Mouse (Mus musculus) left cerebral cortex, postnatal 4 days (tissue): ENCODE results near the gene Tunar. TPM values are rescaled to one million over a fixed set of nuclear protein-coding genes. Genes with fewer than 3 reads are reported as not detected.

ENCODE experiments used
- DNase-seq: peaks from one replicate; pipeline ENCODE4 v3.0.0-alpha.2; 2022
- intact Hi-C: fragments of 180-260 bp; cut with DNase I; formaldehyde crosslinking; loops from one replicate; pipeline ENCODE4 v1.15.1; 2025
- total RNA-seq, 2 experiments: library from RNA; stranded (reverse); gene quantifications; 2 replicates each; pipeline ENCODE4 v1.2.3; 2021

Tunar gene
- 10 to 100 TPM; 20.1 to 21.1 TPM for total RNA-seq

DNA sequence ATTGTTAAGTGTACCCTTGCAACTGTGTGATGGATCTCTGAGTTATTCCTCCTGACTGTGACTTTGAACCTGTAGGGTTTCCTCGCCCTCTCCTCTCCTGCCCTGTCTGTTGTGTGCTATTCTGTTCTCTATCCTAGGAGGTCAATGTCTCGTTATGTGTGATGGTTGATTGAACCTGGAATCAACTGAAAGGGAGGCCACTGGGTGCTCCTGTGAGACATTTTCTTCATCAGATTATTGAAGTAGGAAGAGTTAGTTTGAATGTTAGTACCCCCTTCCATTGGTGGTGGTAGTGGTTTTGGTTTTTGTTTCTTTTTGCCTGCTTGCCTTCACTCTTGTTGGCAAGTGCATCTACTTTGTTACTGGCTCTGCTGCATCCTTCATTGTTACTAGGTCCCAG is at the start of gene Tunar:
Gene Tunar (plus strand): TSS at position 301 of the 400 bp plus-strand sequence.
- intact Hi-C loops: loop anchor here (10.0 kb wide), 2 partner anchors 91 to 259 kb away; no protein-coding TSS in a partner anchor

DNA sequence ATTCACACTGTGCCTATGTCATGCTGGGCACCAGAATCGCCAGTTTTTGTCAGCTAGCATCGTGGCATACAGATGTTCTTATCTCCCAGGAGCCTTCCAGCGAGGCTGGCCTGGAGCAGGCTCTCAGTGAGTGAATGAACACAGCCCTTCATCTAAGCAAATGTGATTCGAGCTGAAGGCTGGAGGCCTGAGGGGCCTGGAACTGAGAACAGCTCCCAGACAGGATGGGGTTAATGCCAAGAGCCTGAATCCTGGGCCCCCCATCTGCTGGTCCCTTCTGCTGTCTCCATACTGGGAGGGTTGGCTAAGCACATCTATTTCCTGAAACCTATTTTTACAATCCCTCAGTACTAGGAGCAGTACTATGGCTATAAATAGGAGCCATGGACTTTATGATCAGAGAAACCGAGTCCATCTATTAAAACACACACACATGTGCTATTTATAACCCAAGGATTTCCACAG is 21.1 kb upstream of the Tunar start:
- intact Hi-C loops: no loop called here
- peak; percentile 67 for DNase-seq

More for the DNA sequence above, at the start of gene Tunar:
- DNase-seq: no peak

DNA sequence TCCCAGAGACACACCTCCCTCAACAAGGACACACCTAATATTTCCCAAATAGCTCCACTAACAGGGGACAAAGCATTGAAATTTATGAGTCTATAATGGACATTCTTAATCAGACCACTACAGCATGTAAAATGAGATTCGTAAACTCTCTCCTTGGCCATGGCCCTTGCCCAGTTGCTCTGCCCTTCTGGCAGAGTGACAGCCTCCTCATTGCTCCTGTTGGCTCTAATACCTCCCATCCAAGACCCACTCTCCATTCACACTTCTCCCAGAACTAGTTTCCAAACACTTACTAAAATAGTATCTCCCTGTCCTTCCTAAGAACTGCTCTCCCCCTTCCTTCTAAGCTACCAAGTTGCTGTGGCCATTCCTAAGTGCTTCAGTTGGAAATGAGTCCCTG is 19.3 kb upstream of the Tunar start:
- DNase-seq: no peak
- intact Hi-C loops: no loop called here

DNA sequence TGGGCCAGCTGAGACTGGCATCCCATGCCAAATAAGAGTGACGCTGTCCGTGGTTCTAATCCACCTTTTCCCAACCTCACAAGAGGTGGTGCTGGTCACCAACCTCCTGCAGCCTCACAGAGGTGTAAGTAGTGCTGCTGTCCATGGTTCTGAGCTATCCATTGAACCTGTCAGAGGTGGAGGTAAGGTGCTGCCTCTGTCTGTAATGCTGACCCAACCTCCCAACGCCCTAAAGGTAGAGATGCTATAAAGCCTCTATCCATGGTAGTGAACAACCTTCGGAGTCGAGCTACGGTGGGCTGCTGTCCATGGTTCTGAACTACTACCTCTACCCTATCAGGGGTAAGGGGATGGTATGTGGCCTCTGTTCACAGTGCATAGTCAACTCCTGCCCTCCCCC is 11.5 kb upstream of the Tunar start:
- intact Hi-C loops: no loop called here

DNA sequence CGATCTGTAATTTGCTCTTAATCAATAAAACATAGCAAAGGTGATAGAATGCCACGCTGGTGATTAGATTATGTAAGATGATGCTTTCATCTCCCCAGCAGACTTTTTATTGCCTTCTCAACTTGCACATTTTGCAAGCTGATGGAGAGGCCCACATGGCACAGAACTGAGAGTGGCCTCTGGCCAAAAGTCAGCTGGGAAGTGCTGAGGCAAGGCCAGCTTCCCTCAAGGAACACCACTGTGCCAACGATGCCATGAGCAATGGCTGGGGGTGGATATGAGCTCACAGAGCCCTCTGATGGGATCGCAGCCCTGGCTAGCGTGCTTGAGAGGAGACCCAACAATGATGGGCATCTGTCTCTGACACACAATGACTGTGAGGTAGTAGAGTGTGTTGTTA is 6.6 kb upstream of the Tunar start:
- intact Hi-C loops: no loop called here
- DNase-seq: peak; percentile 77

More for the DNA sequence above, 11.5 kb upstream of the Tunar start:
- DNase-seq: no peak

DNA sequence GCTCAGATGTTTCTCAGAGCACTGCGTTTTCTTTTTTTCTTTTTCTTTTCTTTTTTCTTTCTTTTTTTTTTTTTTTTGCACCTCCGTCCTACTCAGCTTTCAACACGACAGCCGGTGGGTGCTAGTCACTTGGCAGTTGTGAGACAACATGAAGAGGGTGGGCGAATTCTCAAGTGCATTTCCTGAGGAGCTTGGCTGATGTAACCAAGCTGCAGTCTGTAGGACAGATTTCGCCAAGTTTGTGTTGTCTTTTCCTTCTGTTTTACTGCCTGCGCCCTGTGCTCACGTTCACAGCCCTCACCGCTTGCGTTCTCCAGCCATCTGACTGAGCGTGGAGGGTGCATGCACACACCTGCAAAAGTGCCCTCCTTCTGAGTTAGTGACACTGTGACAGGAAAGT is 5.3 kb upstream of the Tunar start:
- no peak for DNase-seq
- intact Hi-C loops: no loop called here

DNA sequence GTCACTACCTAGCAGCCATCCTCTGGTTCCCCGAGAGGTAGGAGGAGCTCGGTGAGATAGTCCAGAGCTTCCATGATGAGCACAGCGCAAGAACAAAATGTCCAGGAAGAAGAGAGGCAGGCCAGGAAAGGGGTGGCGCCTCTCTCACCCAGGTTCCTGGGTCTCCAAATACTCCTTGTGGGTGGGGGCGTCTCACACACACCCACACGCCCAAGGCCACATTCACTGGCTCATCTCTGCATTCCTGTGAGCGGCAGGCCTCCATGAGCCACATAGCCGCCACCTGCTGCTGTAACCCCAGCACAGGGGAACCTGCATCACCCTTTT is 2.4 kb downstream of the Tunar start:
- intact Hi-C loops: loop anchor here (10.0 kb wide), 2 partner anchors 89 to 261 kb away; no protein-coding TSS in a partner anchor
- DNase-seq: no peak

DNA sequence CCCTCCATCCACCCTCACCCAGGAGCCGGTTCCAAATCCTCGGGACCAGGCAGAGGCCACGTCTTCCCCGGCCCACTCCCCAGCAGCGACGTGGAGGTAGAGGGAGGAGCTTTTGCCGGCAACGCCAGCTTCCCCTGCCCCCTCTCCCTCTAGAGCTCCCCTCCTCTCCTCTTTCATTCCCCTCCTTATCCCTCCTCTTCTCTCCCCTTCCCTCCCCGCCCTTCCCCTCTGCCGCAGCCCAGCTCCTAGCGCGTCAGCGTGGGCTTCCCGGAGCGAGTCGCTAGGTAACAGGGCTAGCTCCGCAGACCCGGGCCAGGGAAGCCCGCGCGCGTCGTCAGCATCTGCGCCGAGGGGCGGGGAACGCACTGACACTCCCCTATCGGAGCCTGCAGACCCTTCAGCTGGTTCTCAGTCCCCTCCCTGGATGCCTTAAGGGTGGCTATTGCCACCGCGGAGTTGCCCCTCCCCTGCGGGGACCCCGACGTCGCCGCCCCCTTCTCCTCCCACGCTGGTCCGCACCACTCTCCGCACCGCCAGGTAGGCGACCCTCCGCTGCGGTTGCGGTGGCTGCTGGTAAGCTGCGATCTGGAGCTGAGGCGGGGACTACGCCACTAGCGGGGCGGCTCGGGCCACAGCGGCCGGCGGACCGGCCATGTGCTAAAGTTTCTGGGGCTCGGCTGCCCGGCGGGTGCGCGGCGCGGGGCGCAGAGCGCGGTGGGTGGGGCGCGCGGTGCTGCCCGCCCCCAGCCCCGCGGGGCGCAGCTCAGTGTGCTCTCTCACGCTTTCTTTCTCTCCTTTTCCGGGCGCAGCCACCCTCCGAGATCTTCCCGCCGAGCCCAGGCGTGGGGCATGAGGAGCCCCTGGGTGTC is 3.0 kb downstream of the Tunar start:
- intact Hi-C loops: loop anchor here (10.0 kb wide), 2 partner anchors 88 to 262 kb away; no protein-coding TSS in a partner anchor
- peak; percentile 65 for DNase-seq

DNA sequence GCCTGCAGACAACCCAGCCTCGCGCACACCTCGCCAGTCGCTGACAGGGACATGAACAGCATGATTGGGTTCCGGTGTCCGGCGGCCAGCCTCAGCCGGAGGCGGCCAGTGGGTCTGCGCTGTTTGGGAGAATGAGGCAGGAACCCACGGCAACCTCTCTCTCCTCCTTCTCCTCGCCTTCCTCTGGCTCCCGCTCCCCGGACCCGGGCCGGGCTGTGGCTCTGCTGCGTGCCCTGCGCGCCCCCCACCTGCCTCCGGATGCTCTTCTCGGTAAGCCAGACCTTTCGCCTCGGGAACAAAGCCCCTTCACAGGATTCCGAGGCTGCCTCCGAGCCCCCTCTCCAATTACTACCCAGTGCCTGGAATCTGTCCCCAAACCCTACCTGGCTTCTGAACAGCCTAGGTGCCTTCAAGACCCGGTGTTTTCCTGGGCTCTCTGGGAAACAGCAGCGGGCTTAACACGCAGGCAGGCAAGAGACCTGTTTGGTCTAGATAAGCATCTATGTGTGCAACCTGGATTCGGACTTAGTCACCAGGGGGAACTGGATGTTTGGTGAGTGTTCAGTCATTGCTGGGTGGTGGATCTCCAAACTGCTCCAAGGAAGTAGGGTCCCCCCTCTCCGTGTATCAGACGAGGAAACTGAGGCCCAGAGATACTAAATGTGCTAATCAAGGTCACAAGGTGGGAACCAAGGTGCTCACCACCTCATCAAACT is 3.8 kb downstream of the Tunar start:
- intact Hi-C loops: loop anchor here (10.0 kb wide), 2 partner anchors 87 to 263 kb away; no protein-coding TSS in a partner anchor

DNA sequence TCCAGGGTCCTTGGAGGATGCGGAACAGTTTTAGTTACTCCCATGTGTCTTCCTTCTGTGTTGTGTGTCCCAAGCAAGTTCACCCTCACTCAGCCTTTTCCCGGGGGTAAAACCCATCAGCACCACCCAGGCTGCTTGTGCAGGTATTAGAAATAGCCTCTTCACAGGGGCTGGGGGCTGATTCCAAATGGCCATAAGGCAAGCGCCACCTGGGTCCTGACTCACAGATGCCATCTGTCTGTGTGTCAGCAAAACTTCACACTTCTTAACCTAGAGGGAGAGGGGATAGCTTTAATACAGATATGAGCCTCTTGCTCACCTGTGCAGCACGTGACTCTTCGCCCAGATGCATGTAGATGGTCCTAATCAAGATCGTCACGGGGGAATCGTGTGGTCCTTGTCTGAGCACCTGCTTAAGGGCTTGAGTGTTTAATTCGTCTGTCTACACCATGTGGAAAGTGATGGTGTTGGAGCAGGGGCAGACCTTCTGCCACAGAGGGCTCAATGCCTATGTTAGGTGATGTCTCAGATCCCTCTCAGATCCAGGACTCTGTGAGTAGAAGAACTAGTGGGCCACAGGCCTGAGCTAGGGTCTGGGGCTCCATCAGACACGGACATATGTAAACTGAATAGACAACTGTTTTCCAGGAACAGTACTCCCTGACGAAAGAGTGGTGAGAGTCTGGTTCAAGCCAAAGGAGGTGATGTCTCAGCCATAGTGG is 4.7 kb downstream of the Tunar start:
- intact Hi-C loops: loop anchor here (10.0 kb wide), 2 partner anchors 86 to 264 kb away; no protein-coding TSS in a partner anchor
- peak; percentile 30 for DNase-seq

More for the DNA sequence above, 3.8 kb downstream of the Tunar start:
- no peak for DNase-seq

DNA sequence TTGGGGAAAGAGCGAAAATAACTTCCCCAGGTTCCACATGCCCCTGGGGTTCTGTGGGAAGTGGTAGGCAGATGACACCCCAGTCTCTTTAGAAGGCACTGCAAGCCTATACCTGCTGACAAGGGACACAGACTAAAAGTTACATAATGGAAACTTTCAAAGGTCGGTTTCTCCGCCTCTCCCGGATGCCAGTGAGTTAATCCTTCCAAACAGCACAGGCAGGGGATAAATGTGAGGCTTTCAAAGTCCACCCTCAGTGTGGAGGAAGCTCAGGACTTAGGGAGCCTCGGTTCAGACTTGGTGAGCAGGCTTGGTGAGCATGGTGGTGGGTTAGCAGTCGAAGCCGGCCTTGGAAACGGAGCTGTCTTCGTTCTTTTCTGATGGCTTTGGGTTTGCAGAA is 7.9 kb downstream of the Tunar start:
- intact Hi-C loops: no loop called here

DNA sequence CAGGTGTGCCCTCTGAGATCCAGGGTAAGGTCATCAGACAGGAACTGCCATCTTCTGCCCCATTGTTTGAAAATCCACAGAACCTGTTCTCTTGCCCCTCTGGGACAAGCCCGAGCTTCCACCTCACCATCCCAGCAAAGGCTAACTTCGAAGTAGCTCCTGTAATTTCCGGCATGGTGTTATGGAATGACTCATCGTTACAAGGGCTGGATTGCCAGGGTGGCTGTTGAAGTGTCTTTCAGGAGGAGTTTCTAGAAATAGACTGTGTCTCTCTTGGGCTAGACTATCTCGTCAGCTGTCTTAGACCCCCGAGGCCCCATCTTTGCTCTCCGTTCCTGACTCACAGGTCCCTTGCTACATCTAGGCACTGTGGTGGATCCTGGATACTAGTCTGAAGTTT is 10.8 kb downstream of the Tunar start:
- intact Hi-C loops: no loop called here
- no peak for DNase-seq

More for the DNA sequence above, 7.9 kb downstream of the Tunar start:
- no peak for DNase-seq

DNA sequence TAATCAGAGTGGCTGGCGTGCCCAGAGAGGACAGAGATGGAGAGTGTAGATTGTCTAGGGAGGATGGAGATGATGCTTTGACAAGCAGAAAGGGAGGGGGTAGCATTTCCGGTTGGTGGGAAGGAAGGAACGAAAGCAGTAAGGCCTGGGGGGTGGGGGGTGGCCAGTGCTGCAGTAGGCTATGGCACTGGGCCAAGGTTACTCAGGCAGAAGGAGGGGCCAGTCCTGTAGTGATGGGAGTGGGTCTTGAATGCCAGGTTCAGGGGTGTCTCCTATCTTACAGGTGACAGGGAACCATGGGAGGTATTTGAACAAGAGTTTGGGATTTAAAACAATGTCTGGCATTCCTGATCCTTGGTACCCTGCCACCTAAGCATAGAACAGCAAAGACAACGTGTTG is 13.2 kb downstream of the Tunar start:
- intact Hi-C loops: no loop called here
- peak; percentile 31 for DNase-seq

DNA sequence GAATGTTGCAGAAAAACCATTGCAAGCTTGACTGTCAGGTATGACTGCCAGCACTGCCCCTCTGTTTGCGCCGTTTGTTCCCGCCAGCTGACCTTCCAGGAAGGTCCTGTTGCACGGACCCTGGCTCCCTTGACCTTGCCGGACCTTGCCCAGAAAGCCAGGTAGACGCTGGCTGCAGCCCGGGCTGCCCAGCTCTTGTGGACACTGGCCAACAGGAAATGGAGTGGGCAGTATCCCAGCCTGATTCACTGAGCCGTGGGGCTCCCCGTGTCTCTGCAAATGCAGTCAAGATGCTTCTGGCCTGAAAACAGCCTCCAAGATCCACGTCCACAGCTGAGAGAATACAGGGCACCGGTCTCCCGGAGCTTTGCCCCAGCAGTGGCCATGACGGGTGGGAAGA is 13.6 kb downstream of the Tunar start:
- intact Hi-C loops: no loop called here
- peak; percentile 58 for DNase-seq

DNA sequence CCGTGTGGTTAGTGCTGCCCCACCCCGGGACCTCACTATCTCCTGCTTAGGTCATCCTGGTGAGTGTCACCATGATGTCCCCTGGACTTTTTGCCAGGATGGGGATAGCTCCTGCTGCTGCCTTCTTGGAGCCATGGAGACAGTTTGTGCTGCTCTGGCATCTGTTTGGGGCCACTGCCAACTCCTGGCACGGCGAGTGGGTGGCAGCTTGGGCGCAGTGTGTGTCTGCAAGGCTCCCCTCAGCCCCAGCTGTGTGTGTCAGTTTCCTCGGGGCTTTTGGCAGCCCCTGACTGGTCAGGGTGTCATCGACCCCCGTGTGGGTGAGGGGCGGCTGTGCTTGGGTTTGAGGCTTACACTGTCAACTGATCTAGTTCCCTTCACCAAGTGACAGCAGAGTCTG is 20.6 kb downstream of the Tunar start:
- peak; percentile 96 for DNase-seq
- intact Hi-C loops: no loop called here

DNA sequence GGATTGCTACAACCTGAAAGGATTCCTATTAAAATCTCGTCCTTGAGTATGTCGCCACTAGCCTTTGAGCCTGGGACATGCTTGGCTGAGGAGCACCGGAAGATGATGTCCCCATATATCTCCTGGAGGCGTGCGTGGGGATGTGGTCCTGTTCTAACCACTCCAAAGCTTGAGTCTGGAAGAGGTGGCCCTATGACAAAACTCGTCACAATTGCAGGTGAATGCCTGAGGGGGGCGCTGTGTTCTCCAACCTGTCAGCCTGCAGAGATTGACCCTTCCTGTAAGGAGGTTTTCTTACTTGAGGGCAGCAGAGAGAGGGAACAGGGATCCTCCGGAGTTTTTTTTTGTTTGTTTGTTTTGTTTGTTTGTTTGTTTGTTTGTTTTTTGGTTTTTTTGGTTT is 21.1 kb downstream of the Tunar start:
- DNase-seq: no peak
- intact Hi-C loops: no loop called here

DNA sequence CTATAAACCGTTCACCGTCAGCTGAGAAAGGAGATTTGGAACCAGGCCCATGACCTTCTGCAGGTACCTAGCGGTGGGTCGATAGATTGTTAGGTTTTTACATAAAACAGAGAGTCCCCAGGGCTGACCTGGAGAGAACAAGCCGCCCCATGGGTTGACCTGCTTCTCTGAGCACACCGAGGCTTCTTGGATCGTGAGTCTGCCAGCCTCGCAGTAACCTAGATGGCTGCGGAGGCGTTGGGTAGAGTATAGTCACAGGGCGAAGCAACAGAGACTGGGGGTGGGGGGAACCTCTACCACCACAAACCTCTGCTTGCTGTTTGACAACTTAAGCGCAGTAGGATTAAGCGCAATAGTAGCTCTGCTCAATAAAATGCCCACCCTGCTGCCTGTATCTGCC is 23.1 kb downstream of the Tunar start:
- intact Hi-C loops: no loop called here
- DNase-seq: no peak

DNA sequence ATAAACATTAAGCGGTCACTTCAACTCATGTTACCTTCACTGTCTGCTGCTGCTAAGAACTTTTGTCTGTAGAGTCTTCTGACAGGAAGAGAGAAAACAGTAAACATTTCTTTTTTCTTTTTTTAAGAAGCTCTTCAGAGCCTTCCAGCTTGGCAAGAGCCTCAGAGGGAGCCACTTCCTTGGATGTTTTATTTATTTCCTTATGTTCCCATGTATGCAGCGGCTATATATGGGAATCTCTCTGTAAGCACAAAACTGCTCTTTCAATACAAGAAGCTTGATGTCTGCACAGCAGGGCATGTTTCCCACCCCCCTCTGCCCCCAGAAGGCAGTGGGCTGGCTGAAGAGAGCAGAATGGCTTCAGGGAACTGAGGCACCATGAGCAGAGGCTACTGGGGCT is 30.0 kb downstream of the Tunar start:
- intact Hi-C loops: no loop called here
- no peak for DNase-seq

DNA sequence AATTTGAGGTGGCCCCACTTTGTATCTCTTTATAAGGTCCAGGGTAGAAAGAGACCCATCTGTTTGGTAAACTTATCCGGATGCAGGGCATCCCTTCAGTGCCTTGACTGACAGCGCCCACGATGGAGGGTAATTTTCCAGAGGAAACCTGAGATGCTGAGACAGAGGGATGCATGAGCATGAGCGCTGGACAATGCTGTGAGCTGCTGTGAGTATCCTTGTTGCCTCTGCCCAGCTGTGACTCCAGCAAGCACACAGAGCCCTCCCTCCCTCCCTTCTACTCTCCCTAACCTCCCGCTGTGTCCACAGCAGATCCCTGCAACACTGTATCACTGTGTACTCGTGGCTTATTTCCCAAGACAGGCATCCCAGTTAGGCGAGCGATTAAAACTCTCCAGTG is 40.9 kb downstream of the Tunar start:
- intact Hi-C loops: no loop called here
- DNase-seq: no peak

DNA sequence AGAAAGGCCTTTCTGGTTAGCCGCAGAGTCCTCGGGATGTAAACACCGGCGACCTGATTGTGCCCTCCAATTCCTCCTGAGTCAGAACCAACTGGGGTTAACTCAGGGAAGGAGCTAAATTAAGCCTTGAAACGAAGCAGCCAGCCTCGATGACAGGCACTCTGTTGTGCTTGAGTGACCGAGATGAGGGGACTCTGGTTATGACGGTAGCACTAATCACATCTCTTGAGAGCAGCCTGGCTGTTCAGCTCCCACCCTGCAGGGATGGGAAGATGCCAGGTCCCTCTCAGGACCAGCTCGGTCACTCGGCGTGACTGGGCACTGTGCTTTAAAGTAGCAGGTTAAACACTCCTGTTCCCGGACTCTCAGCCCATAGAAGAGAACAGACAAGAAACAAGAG is 43.3 kb downstream of the Tunar start:
- no peak for DNase-seq
- intact Hi-C loops: no loop called here

DNA sequence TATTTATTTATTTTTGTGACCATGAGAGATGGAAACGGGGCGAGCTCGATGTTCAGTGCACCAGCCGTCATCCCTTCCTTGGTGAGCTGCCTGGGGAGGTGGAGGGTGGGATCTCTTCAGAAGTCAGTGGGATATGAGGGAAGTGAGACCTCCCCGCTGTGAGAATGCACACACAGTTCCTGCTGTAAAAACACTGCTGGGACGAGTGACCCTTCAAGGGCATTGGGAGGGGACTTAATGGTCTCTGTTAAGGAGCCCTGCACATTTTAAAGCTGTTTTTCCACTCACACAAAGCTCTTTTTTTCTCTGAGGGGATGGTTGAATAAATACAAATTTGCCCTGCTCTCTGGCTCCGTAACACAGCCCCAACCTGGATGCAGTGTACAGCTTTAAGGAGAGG is 49.1 kb downstream of the Tunar start:
- intact Hi-C loops: no loop called here
- no peak for DNase-seq
